Comparison of ENCODE assay signal across 24 mouse cellular contexts in the genomic region with DNA sequence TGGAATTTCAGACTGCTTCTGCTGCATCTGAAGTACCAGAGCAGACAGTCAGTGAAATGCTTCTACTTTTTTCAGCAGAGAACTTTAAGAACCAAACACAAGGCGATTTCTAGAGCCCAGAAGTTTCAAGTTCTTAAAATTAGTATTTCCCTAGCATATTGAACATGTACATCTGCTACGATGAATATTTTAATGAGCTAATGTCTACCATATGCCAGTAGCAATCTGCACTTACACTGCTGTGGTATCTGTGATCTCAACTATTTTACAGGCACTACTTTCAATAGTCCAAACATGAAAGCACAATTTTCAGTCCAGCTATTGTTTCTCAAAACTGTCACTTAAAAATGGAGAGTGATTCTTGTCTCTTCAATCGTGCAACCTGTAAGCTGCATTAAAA.
DNase-seq lines count a peak whose midpoint lies in the region; ATAC-seq lines count a peak whose summit lies in the region.
"Had no signal": no experiment of that assay in that cellular context is flagged by ENCODE, and none has a peak within 500 bp of the region (broad histone marks: within the 10 kb centered on the region; RNA-seq: fewer than 3 reads in every experiment).

No protein-coding gene starts in this region.

- H3K27me3 ChIP-seq in forebrain, embryonic 14.5 days (replicated peaks; ENCODE audit: control insufficient read depth, insufficient read depth, low read length): no peaks in the 10 kb centered on the region
- no peaks in the 10 kb centered on the region for H3K27me3 ChIP-seq in forebrain, embryonic 12.5 days
- H3K27me3 ChIP-seq in embryonic facial prominence, embryonic 14.5 days (replicated peaks; ENCODE audit: control insufficient read depth, insufficient read depth, low read length): no peaks in the 10 kb centered on the region
- H3K27me3 ChIP-seq: embryonic facial prominence, embryonic 12.5 days; hindbrain, embryonic 12.5 days; hindbrain, embryonic 15.5 days had no signal

- H3K4me3 ChIP-seq in forebrain, embryonic 14.5 days (ENCODE audit: low read depth, low read length): no peak overlapping the region
- H3K4me3 ChIP-seq in forebrain, embryonic 12.5 days (replicated peaks): no peak overlapping the region
- no peak overlapping the region for H3K4me3 ChIP-seq in embryonic facial prominence, embryonic 14.5 days (ENCODE audit: low read depth, low read length)
- H3K4me3 ChIP-seq: embryonic facial prominence, embryonic 12.5 days; erythroblast, embryonic 14.5 days; gastrocnemius, adult 2 months; hindbrain, embryonic 12.5 days; hindbrain, embryonic 15.5 days had no signal

- no peaks in the 10 kb centered on the region for H3K36me3 ChIP-seq in forebrain, embryonic 14.5 days (ENCODE audit: control insufficient read depth, insufficient read depth, low read length)
- H3K36me3 ChIP-seq in forebrain, embryonic 12.5 days (replicated peaks): no peaks in the 10 kb centered on the region
- H3K36me3 ChIP-seq in embryonic facial prominence, embryonic 14.5 days (ENCODE audit: control insufficient read depth, insufficient read depth, low read length): no peaks in the 10 kb centered on the region
- H3K36me3 ChIP-seq: embryonic facial prominence, embryonic 12.5 days; hindbrain, embryonic 12.5 days; hindbrain, embryonic 15.5 days had no signal

- H3K4me2 ChIP-seq in forebrain, embryonic 14.5 days (ENCODE audit: low read length): no peak overlapping the region
- H3K4me2 ChIP-seq in forebrain, embryonic 12.5 days: no peak overlapping the region
- no peak overlapping the region for H3K4me2 ChIP-seq in embryonic facial prominence, embryonic 14.5 days (ENCODE audit: low read depth, low read length)
- H3K4me2 ChIP-seq: embryonic facial prominence, embryonic 12.5 days; heart, embryonic 11.5 days; hindbrain, embryonic 12.5 days; hindbrain, embryonic 15.5 days had no signal

- no peaks in the 10 kb centered on the region for H3K9me3 ChIP-seq in forebrain, embryonic 14.5 days (replicated peaks; ENCODE audit: control insufficient read depth, low read length)
- no peaks in the 10 kb centered on the region for H3K9me3 ChIP-seq in forebrain, embryonic 12.5 days
- no peaks in the 10 kb centered on the region for H3K9me3 ChIP-seq in embryonic facial prominence, embryonic 14.5 days (ENCODE audit: control insufficient read depth, low read length)
- H3K9me3 ChIP-seq: embryonic facial prominence, embryonic 12.5 days; hindbrain, embryonic 12.5 days; hindbrain, embryonic 15.5 days had no signal

- DNase-seq in forebrain, embryonic 14.5 days (ENCODE audit: low spot score): peak; percentile 55
- DNase-seq in layer of hippocampus, adult 11-12 months (ENCODE audit: low spot score): peak; percentile 9
- DNase-seq in layer of hippocampus, postnatal 25 days (ENCODE audit: extremely low spot score in 1 of 2, low spot score in 1 of 2): no peak
- peak; percentile 10 for DNase-seq in layer of hippocampus, adult 9-11 months
- DNase-seq in layer of hippocampus, adult 8-10 months (ENCODE audit: low spot score in 2 of 2): no peak
- peak; percentile 2 for DNase-seq in embryonic facial prominence, embryonic 14.5 days (ENCODE audit: low spot score)
- no peak for DNase-seq in right cerebral cortex, postnatal 36 days (ENCODE audit: low spot score in 2 of 2)
- DNase-seq: adrenal gland, adult 2 months; adrenal gland, postnatal 14 days; cerebellum, adult 2 months; cerebellum, adult 9-11 months; cerebellum, postnatal 36 days; embryo, embryonic 11 days; gastrocnemius, adult 2 months; gastrocnemius, postnatal 14 days; heart, adult 11 months had no signal

- 63% methylated on average over 3 of the region's 3 CpGs for WGBS in forebrain, embryonic 14.5 days
- 82% methylated on average over 3 of the region's 3 CpGs for WGBS in forebrain, embryonic 12.5 days
- 37% methylated on average over 3 of the region's 3 CpGs for WGBS in embryonic facial prominence, embryonic 14.5 days

- no peak overlapping the region for H3K27ac ChIP-seq in forebrain, embryonic 14.5 days (ENCODE audit: low read depth, low read length)
- no peak overlapping the region for H3K27ac ChIP-seq in forebrain, embryonic 12.5 days
- H3K27ac ChIP-seq in embryonic facial prominence, embryonic 14.5 days (replicated peaks; ENCODE audit: low read depth, low read length): no peak overlapping the region
- H3K27ac ChIP-seq: embryonic facial prominence, embryonic 12.5 days; gastrocnemius, adult 2 months; hindbrain, embryonic 12.5 days; hindbrain, embryonic 15.5 days had no signal

- no peaks in the 10 kb centered on the region for H3K4me1 ChIP-seq in forebrain, embryonic 14.5 days (ENCODE audit: control insufficient read depth, insufficient read depth, low read length)
- no peaks in the 10 kb centered on the region for H3K4me1 ChIP-seq in forebrain, embryonic 12.5 days
- H3K4me1 ChIP-seq in embryonic facial prominence, embryonic 14.5 days (ENCODE audit: control insufficient read depth, insufficient read depth, low read length): no peaks in the 10 kb centered on the region
- H3K4me1 ChIP-seq: embryonic facial prominence, embryonic 12.5 days; hindbrain, embryonic 12.5 days; hindbrain, embryonic 15.5 days had no signal

- peak; percentile 63; the same call in 1 of the 2 replicates for ATAC-seq in forebrain, embryonic 14.5 days
- no peak for ATAC-seq in forebrain, embryonic 12.5 days (ENCODE audit: low FRiP score)
- no peak for ATAC-seq in embryonic facial prominence, embryonic 14.5 days (ENCODE audit: low read depth)
- ATAC-seq: CD4-positive, CD25-positive, alpha-beta regulatory T cell, adult 4 months; intestine, postnatal 0 days had no signal

- no peak overlapping the region for H3K9ac ChIP-seq in forebrain, embryonic 14.5 days (ENCODE audit: low read length)
- H3K9ac ChIP-seq in forebrain, embryonic 12.5 days: no peak overlapping the region
- no peak overlapping the region for H3K9ac ChIP-seq in embryonic facial prominence, embryonic 14.5 days (ENCODE audit: low read depth, low read length)
- H3K9ac ChIP-seq: embryonic facial prominence, embryonic 12.5 days; hindbrain, embryonic 12.5 days; hindbrain, embryonic 15.5 days had no signal

Comparison
In these comparisons a context has a peak if more than half of its experiments do, and no peak if none do; other contexts are left out.
1. DNase-seq: peak in forebrain, embryonic 14.5 days (single experiment), layer of hippocampus, adult 11-12 months (single experiment), layer of hippocampus, adult 9-11 months (single experiment) and embryonic facial prominence, embryonic 14.5 days (single experiment); none in layer of hippocampus, postnatal 25 days (0 of 2), layer of hippocampus, adult 8-10 months (0 of 2) and right cerebral cortex, postnatal 36 days (0 of 2).